Mouse (Mus musculus): ENCODE results near the gene Btbd19. TPM values are rescaled to one million over a fixed set of nuclear protein-coding genes. Genes with fewer than 3 reads are reported as not detected.

Gene Btbd19
- polyA plus RNA-seq, 1 experiment from 2014 or later = 6.2 TPM

DNA sequence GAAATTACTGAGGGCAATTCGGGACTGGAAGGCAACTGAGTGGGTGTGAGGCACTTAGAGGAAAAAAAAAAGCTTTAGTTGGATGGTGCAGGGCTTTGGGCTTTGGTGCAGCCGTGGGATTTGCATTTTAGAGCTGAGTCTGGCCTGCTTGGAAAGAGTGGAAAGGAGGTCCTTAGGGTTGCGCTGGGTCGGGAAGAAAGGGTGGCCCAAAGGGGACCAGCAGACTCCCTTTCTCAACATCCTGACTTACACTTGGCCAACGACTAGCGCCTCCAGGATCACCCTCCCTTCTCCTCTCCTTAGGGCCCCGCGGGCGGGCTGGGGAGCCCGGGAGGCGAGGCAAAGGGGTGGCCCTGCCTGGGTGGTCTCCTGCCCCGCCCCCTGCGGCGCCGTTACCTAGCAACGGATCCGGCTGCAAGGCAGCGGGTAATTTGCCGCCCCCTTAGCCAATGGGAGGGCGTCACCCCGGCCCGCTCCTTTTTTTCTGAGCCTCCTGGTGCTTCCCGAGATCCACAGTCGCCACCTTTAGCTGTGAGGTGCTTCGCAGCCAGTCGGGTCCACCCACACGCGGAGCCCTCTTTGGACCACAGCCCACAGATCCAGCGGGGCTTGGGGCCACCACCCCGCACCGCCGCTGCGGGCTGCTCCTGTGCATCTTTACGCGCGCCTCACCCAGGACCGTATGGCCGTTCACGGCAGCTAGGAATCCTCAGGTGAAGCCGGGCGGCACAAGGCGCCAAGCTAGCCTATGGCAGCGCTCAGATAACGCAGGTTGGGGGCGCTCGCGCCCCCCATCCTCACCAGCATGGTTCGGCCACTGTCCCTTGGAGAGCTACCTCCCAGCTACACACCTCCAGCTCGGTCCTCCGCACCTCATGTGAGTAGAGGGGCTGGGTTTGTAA is 29.7 kb downstream of the Btbd19 start, which contains the start of gene Ptch2:
TSS of gene Ptch2 (plus strand) at position 525 of the 902 bp plus-strand sequence.
- no peaks in the 10 kb centered on the region for H3K27me3 ChIP-seq
- H3K4me1 ChIP-seq = peaks cover 48% of the 10 kb centered on the region
- H3K4me3 ChIP-seq = peak within 1 kb of the TSS; percentile 65
- H3K9ac ChIP-seq = peak within 1 kb of the TSS; percentile 74
- no peaks in the 10 kb centered on the region for H3K9me3 ChIP-seq
- peak within 1 kb of the TSS; percentile 78 for H3K27ac ChIP-seq
- H3K36me3 ChIP-seq = peaks cover 6% of the 10 kb centered on the region; the same call in 1 of the 2 replicates
- H3K4me2 ChIP-seq = peak within 1 kb of the TSS; percentile 96
- peak; percentile 61; the same call in 1 of the 2 replicates for ATAC-seq (ENCODE audit: insufficient number of reproducible peaks, insufficient read depth, low FRiP score, low TSS enrichment, low read depth)
- WGBS = under 1% methylated on average over 48 of the region's 50 CpGs

DNA sequence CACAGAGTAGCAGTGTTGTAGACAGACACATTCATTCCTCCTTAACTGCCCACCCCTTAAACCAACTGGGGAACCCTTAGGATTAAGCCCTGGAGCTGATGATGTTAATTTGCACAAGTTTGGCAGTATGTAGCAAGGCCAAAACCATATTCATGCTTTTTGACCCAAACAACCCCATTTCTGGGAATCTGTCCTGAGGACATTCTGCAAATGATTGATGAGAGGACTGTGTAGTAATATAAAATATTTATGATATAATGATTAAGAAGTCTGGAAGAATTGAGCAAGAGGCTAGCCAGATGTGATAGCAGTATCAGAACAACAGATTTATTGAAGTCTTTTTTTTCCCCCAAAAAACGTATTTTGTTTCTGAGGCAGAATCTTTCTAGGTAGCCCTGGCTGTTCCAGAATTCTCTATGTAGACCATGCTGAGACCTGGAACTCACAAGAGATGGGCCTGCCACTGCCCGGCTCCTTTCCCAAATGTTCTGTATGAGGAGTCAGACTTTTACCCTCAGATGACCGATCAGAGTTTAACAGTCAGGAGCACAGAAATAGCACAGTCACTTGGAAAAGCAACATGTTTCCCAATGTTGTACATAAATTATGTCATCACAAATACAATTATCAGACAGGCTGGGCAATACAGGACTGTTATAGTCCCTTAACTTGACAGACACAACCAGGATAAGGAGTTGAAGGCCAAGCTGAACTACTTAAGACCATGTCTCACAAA is 30.7 kb downstream of the Btbd19 start:
- H3K9me3 ChIP-seq = no peaks in the 10 kb centered on the region
- H3K4me1 ChIP-seq = peaks cover 41% of the 10 kb centered on the region
- no peak for ATAC-seq (ENCODE audit: insufficient number of reproducible peaks, insufficient read depth, low FRiP score, low TSS enrichment, low read depth)
- H3K36me3 ChIP-seq = no peaks in the 10 kb centered on the region
- no peak overlapping the region for H3K4me3 ChIP-seq
- no peak overlapping the region for H3K27ac ChIP-seq
- no peaks in the 10 kb centered on the region for H3K27me3 ChIP-seq
- 80% methylated on average over 3 of the region's 3 CpGs for WGBS
- no peak overlapping the region for H3K9ac ChIP-seq
- H3K4me2 ChIP-seq = no peak overlapping the region

DNA sequence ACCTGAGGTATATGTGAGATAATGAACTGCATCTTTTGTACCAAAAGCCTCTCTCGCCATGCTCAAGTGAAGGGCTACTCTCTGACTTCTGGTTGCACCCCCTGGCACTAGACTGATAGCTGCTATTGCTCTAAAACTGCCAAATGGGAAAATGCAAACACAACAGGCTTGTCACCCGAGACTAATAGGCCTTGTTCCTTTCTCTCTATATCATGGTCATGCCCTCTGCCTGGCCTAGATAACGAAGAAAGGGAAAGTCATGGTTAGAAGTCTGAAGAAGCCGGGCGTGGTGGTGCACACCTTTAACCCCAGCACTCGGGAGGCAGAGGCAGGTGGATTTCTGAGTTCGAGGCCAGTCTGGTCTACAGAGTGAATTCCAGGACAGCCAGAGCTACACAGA is 34.9 kb downstream of the Btbd19 start:
- H3K4me1 ChIP-seq = peaks cover 10% of the 10 kb centered on the region
- H3K9me3 ChIP-seq = no peaks in the 10 kb centered on the region
- H3K27me3 ChIP-seq = no peaks in the 10 kb centered on the region
- no peak overlapping the region for H3K9ac ChIP-seq
- H3K36me3 ChIP-seq = peaks cover 14% of the 10 kb centered on the region
- WGBS = 79% methylated on average over 7 of the region's 7 CpGs
- no peak for ATAC-seq (ENCODE audit: insufficient number of reproducible peaks, insufficient read depth, low FRiP score, low TSS enrichment, low read depth)
- no peak overlapping the region for H3K4me3 ChIP-seq
- H3K4me2 ChIP-seq = no peak overlapping the region
- no peak overlapping the region for H3K27ac ChIP-seq

DNA sequence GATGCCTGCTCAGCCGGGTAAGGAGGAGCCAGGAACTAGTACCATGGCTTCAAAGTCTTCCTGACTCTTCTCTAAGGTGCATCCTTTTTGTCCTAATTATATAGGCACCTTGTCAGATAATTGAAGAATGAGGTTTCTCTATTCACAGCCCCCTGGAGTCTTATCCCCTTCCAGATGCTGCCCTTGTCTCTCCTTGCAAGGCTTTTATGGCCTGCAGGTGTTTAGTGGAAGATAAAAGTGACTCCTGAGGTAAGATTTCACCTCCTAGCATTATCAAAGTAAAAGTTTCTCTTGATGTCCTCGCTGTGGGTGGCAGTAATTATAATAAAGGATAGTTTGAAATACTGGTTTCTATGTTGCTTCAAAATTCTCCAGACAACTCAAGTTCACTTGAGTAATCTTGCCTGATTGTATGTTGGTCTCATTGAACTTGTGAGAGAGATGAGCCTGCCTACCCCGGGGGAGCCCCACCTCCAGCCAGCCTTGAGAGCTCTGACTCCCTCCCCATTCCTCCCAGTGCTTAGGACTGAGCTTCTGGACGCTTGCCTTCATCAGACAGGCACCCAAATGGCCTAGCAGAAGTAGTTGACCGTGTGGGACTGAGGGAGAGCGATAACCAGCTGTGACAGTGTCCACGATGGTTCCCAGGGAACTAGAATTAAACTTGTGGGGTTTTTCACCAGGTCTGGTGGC is 37.4 kb downstream of the Btbd19 start:
- H3K27me3 ChIP-seq = no peaks in the 10 kb centered on the region
- H3K36me3 ChIP-seq = peaks cover 27% of the 10 kb centered on the region
- H3K4me1 ChIP-seq = peaks cover 4% of the 10 kb centered on the region; the same call in 1 of the 2 replicates
- no peak for ATAC-seq (ENCODE audit: insufficient number of reproducible peaks, insufficient read depth, low FRiP score, low TSS enrichment, low read depth)
- no peak overlapping the region for H3K9ac ChIP-seq
- no peak overlapping the region for H3K27ac ChIP-seq
- H3K4me3 ChIP-seq = no peak overlapping the region
- no peaks in the 10 kb centered on the region for H3K9me3 ChIP-seq
- WGBS = 73% methylated on average over 7 of the region's 7 CpGs
- no peak overlapping the region for H3K4me2 ChIP-seq

DNA sequence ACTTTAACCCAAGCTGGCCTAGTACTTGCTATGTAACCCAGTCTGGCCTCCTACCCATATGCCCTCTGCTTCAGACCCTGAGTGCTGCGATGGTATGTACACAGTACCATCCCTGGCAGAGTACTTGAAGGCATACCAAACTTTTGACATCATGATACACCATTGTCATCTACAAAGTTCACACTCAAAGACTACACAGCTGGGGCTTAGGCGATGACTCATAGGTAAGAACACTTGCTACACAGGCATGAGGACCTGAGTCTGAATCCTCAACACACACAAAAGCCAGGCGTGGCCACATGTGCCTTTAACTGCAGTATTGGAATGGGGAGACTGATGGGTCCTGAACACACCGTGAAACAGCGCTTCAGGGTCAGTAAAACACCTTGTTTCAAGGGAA is 54.3 kb downstream of the Btbd19 start:
- Histone ChIP-seq H3K9me3 (no peaks in the 10 kb centered on the region), H3K36me3 (peaks cover 88% of the 10 kb centered on the region), H3K4me1 (no peaks in the 10 kb centered on the region), H3K4me2 (no peak overlapping the region), H3K27ac (no peak overlapping the region), H3K9ac (no peak overlapping the region), H3K4me3 (no peak overlapping the region), H3K27me3 (no peaks in the 10 kb centered on the region)
- WGBS = 94% methylated on average over 5 of the region's 5 CpGs
- 0 out of 2 replicates have a peak, but pooled peaks have one; percentile 32 for ATAC-seq (ENCODE audit: insufficient number of reproducible peaks, insufficient read depth, low FRiP score, low TSS enrichment, low read depth)

DNA sequence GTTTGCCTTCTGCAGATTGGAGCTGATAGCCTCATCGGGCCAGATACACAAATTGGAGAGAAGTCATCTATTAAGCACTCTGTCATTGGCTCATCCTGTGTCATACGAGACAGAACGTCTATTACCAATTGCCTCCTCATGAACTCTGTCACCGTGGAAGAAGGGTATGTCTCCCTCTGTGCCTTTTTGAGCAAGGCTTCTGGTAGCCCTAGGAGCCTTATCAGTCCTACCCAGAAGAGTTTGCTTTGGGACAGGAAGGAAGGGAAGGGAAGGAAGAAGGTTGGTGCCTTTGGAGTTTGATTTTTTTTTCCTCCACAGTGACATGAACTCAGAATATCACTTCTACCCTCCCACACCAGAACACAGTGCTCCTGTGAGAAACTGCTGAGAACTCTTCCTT is 54.9 kb downstream of the Btbd19 start:
- Histone ChIP-seq H3K36me3 (peaks cover 90% of the 10 kb centered on the region), H3K9ac (no peak overlapping the region), H3K4me3 (no peak overlapping the region), H3K27me3 (no peaks in the 10 kb centered on the region), H3K4me2 (no peak overlapping the region), H3K9me3 (no peaks in the 10 kb centered on the region), H3K27ac (no peak overlapping the region), H3K4me1 (no peaks in the 10 kb centered on the region)
- 83% methylated on average over 4 of the region's 4 CpGs for WGBS
- ATAC-seq (ENCODE audit: insufficient number of reproducible peaks, insufficient read depth, low FRiP score, low TSS enrichment, low read depth) = no peak

DNA sequence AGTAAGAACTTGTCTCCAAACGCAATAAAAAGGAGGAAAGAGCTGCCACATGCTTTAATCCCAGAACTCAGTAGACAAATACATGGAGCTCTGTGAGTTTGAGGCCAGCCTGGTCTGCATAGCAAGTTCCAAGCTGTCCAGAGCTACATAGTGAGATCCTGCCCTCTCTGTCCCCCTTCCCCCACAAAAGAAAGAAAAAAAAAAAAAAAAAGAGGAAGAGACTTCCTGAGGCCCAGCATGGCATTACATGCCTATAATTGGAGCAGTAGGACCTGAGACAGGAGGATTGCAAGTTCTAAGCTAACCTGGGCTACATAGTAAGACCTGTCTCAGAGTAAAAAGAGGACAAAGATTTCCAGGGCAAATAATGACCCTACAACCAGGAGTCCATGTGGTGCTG is 55.9 kb downstream of the Btbd19 start:
- H3K4me3 ChIP-seq = no peak overlapping the region
- 77% methylated on average over 1 of the region's 1 CpGs for WGBS
- H3K27ac ChIP-seq = no peak overlapping the region
- H3K9ac ChIP-seq = no peak overlapping the region
- ATAC-seq (ENCODE audit: insufficient number of reproducible peaks, insufficient read depth, low FRiP score, low TSS enrichment, low read depth) = no peak
- H3K27me3 ChIP-seq = no peaks in the 10 kb centered on the region
- H3K4me1 ChIP-seq = no peaks in the 10 kb centered on the region
- H3K36me3 ChIP-seq = peaks cover 86% of the 10 kb centered on the region
- no peaks in the 10 kb centered on the region for H3K9me3 ChIP-seq
- H3K4me2 ChIP-seq = no peak overlapping the region

Small RNA genes within 50 kb of the gene (microRNA-seq; reads per million reads assigned to microRNA genes)
- gene Gm22398 = not detected

Other genes with a start within 250 kb of the Btbd19 start
- 0.66 and 0.85 TPM in 2 replicates for gene Zswim5, start 248.3 kb downstream of the Btbd19 start, polyA plus RNA-seq (2015; fragmentation: Nextera tagmentation; extraction: Ambion mirVana)
- 101 and 105 TPM in 2 replicates for gene Urod, start 131.3 kb downstream of the Btbd19 start, polyA plus RNA-seq (2015; fragmentation: Nextera tagmentation; extraction: Ambion mirVana)
- gene Hectd3, start 130.4 kb downstream of the Btbd19 start, polyA plus RNA-seq (2015; fragmentation: Nextera tagmentation; extraction: Ambion mirVana) = 11.2 and 12.5 TPM in 2 replicates
- 45.3 and 45.7 TPM in 2 replicates for gene Eif2b3, start 106.3 kb downstream of the Btbd19 start, polyA plus RNA-seq (2015; fragmentation: Nextera tagmentation; extraction: Ambion mirVana)
- 20.5 and 26.8 TPM in 2 replicates for gene Ptch2, start 29.6 kb downstream of the Btbd19 start, polyA plus RNA-seq (2015; fragmentation: Nextera tagmentation; extraction: Ambion mirVana)
- not detected in 2 replicates for gene Tctex1d4, start 1.1 kb upstream of the Btbd19 start, polyA plus RNA-seq (2015; fragmentation: Nextera tagmentation; extraction: Ambion mirVana)
- 3.2 and 3.3 TPM in 2 replicates for gene Plk3, start 8.2 kb upstream of the Btbd19 start, polyA plus RNA-seq (2015; fragmentation: Nextera tagmentation; extraction: Ambion mirVana)
- 1,074 and 1,114 TPM in 2 replicates for gene Rps8, start 30.5 kb upstream of the Btbd19 start, polyA plus RNA-seq (2015; fragmentation: Nextera tagmentation; extraction: Ambion mirVana)
- gene Kif2c, start 56.9 kb upstream of the Btbd19 start, polyA plus RNA-seq (2015; fragmentation: Nextera tagmentation; extraction: Ambion mirVana) = 63.4 and 73.4 TPM in 2 replicates
- gene Tmem53, start 126.2 kb upstream of the Btbd19 start, polyA plus RNA-seq (2015; fragmentation: Nextera tagmentation; extraction: Ambion mirVana) = 14.9 and 17.5 TPM in 2 replicates
- gene Armh1, start 126.4 kb upstream of the Btbd19 start, polyA plus RNA-seq (2015; fragmentation: Nextera tagmentation; extraction: Ambion mirVana) = 1.4 and 1.6 TPM in 2 replicates